Mouse (Mus musculus): ENCODE measurements around the gene Zfand3. TPM values are rescaled to one million over a fixed set of nuclear protein-coding genes. Genes with fewer than 3 reads are reported as not detected.

Zfand3 gene
- polyA plus RNA-seq, 1 experiment, result 158 TPM

- Histone ChIP-seq H3K4me3 (ENCODE audit: insufficient read depth, low read length) (no peak overlapping the region), H3K4me1 (ENCODE audit: control insufficient read depth, insufficient read depth, low read length) (no peaks in the 10 kb centered on the region), H3K27ac (ENCODE audit: insufficient read depth, low read length) (no peak overlapping the region)
- no peak for TF ChIP-seq CTCF (IDR thresholded peaks at IDR 0.05; ENCODE audit: borderline replicate concordance, insufficient read depth, low read length)
- TF ChIP-seq POLR2A (IDR thresholded peaks at IDR 0.05; ENCODE audit: low read depth, low read length), result no peak
These were observed 233.1 kb downstream of the Zfand3 start for GRCm38 (mm10) chr17:30237600-30237999.

GRCm38 (mm10) chr17:30239458-30239857, 234.9 kb downstream of the Zfand3 start:
- H3K4me1 ChIP-seq (ENCODE audit: control insufficient read depth, insufficient read depth, low read length), result no peaks in the 10 kb centered on the region
- no peak for TF ChIP-seq CTCF (IDR thresholded peaks at IDR 0.05; ENCODE audit: borderline replicate concordance, insufficient read depth, low read length)
- no peak for TF ChIP-seq POLR2A (IDR thresholded peaks at IDR 0.05; ENCODE audit: low read depth, low read length)
- no peak overlapping the region for H3K4me3 ChIP-seq (ENCODE audit: insufficient read depth, low read length)
- no peak overlapping the region for H3K27ac ChIP-seq (ENCODE audit: insufficient read depth, low read length)

- no peak overlapping the region for H3K4me3 ChIP-seq (ENCODE audit: insufficient read depth, low read length)
- no peak for TF ChIP-seq CTCF (IDR thresholded peaks at IDR 0.05; ENCODE audit: borderline replicate concordance, insufficient read depth, low read length)
- TF ChIP-seq POLR2A (IDR thresholded peaks at IDR 0.05; ENCODE audit: low read depth, low read length), result no peak
- peaks cover 4% of the 10 kb centered on the region for H3K4me1 ChIP-seq (ENCODE audit: control insufficient read depth, insufficient read depth, low read length)
- no peak overlapping the region for H3K27ac ChIP-seq (ENCODE audit: insufficient read depth, low read length)
These were observed 236.1 kb downstream of the Zfand3 start for GRCm38 (mm10) chr17:30240659-30241058.

GRCm38 (mm10) chr17:30241061-30241460, 236.5 kb downstream of the Zfand3 start:
- Histone ChIP-seq H3K4me1 (ENCODE audit: control insufficient read depth, insufficient read depth, low read length) (peaks cover 4% of the 10 kb centered on the region), H3K27ac (ENCODE audit: insufficient read depth, low read length) (no peak overlapping the region), H3K4me3 (ENCODE audit: insufficient read depth, low read length) (no peak overlapping the region)
- TF ChIP-seq CTCF (IDR thresholded peaks at IDR 0.05; ENCODE audit: borderline replicate concordance, insufficient read depth, low read length) (no peak), POLR2A (IDR thresholded peaks at IDR 0.05; ENCODE audit: low read depth, low read length) (no peak)

- no peak for TF ChIP-seq POLR2A (IDR thresholded peaks at IDR 0.05; ENCODE audit: low read depth, low read length)
- TF ChIP-seq CTCF (IDR thresholded peaks at IDR 0.05; ENCODE audit: borderline replicate concordance, insufficient read depth, low read length), result no peak
- Histone ChIP-seq H3K4me1 (ENCODE audit: control insufficient read depth, insufficient read depth, low read length) (peaks cover 4% of the 10 kb centered on the region), H3K27ac (ENCODE audit: insufficient read depth, low read length) (no peak overlapping the region), H3K4me3 (ENCODE audit: insufficient read depth, low read length) (no peak overlapping the region)
These were observed 237.3 kb downstream of the Zfand3 start for GRCm38 (mm10) chr17:30241720-30242322.

GRCm38 (mm10) chr17:30242647-30243046, 238.1 kb downstream of the Zfand3 start:
- Histone ChIP-seq H3K4me1 (ENCODE audit: control insufficient read depth, insufficient read depth, low read length) (peaks cover 4% of the 10 kb centered on the region), H3K27ac (ENCODE audit: insufficient read depth, low read length) (no peak overlapping the region), H3K4me3 (ENCODE audit: insufficient read depth, low read length) (no peak overlapping the region)
- no peak for TF ChIP-seq CTCF (IDR thresholded peaks at IDR 0.05; ENCODE audit: borderline replicate concordance, insufficient read depth, low read length)
- no peak for TF ChIP-seq POLR2A (IDR thresholded peaks at IDR 0.05; ENCODE audit: low read depth, low read length)

- Histone ChIP-seq H3K4me3 (ENCODE audit: insufficient read depth, low read length) (no peak overlapping the region), H3K4me1 (ENCODE audit: control insufficient read depth, insufficient read depth, low read length) (peaks cover 4% of the 10 kb centered on the region), H3K27ac (ENCODE audit: insufficient read depth, low read length) (no peak overlapping the region)
- TF ChIP-seq POLR2A (IDR thresholded peaks at IDR 0.05; ENCODE audit: low read depth, low read length) (no peak), CTCF (IDR thresholded peaks at IDR 0.05; ENCODE audit: borderline replicate concordance, insufficient read depth, low read length) (no peak)
These were observed 239.0 kb downstream of the Zfand3 start for GRCm38 (mm10) chr17:30243540-30243939.

- Histone ChIP-seq H3K4me1 (ENCODE audit: control insufficient read depth, insufficient read depth, low read length) (peaks cover 4% of the 10 kb centered on the region), H3K27ac (ENCODE audit: insufficient read depth, low read length) (no peak overlapping the region), H3K4me3 (ENCODE audit: insufficient read depth, low read length) (no peak overlapping the region)
- no peak for TF ChIP-seq CTCF (IDR thresholded peaks at IDR 0.05; ENCODE audit: borderline replicate concordance, insufficient read depth, low read length)
- TF ChIP-seq POLR2A (IDR thresholded peaks at IDR 0.05; ENCODE audit: low read depth, low read length), result no peak
These were observed 240.2 kb downstream of the Zfand3 start for GRCm38 (mm10) chr17:30244651-30245307.

GRCm38 (mm10) chr17:30245308-30245706, 240.8 kb downstream of the Zfand3 start:
- Histone ChIP-seq H3K27ac (ENCODE audit: insufficient read depth, low read length) (no peak overlapping the region), H3K4me3 (ENCODE audit: insufficient read depth, low read length) (no peak overlapping the region), H3K4me1 (ENCODE audit: control insufficient read depth, insufficient read depth, low read length) (peaks cover 4% of the 10 kb centered on the region)
- TF ChIP-seq POLR2A (IDR thresholded peaks at IDR 0.05; ENCODE audit: low read depth, low read length) (no peak), CTCF (IDR thresholded peaks at IDR 0.05; ENCODE audit: borderline replicate concordance, insufficient read depth, low read length) (no peak)

GRCm38 (mm10) chr17:30253028-30253427, 248.5 kb downstream of the Zfand3 start:
- H3K27ac ChIP-seq (ENCODE audit: insufficient read depth, low read length), result no peak overlapping the region
- TF ChIP-seq CTCF (IDR thresholded peaks at IDR 0.05; ENCODE audit: borderline replicate concordance, insufficient read depth, low read length) (no peak), POLR2A (IDR thresholded peaks at IDR 0.05; ENCODE audit: low read depth, low read length) (no peak)
- H3K4me1 ChIP-seq (ENCODE audit: control insufficient read depth, insufficient read depth, low read length), result no peaks in the 10 kb centered on the region
- no peak overlapping the region for H3K4me3 ChIP-seq (ENCODE audit: insufficient read depth, low read length)
